Mouse (Mus musculus) inflammation-experienced regulatory T-cells, adult 6 months (primary cell): ENCODE measurements at regions not wholly inside any gene's neighbourhood (a gene's known extent, or its start where the extent isn't known, plus 50 kb on each side); places are given as distances from the start of the nearest gene placed in this dataset.

Experiments
- ATAC-seq: one replicate; pipeline ENCODE4 v1.8.0; 2017

DNA sequence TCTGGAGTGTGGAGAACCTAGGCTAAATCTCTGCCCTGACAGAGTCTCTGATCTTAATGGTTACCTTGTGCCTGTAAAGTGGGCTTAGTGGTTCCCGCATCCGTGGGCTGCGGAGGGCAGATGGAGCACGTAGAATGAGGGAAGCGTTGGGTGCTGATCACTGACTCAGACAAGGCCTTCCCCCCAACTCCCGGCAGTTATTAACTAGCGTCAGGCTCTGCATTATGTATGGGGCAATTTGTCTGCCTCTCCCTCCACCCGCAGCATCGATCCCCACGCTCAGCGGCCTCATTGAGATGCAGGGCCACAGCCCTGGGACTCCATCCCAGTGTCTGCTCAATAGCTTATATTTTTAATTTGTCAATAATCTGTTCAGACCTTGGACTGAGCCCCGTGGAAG, 164.8 kb downstream of the Gm26897 start:
- no peak for ATAC-seq

GRCm38 (mm10) chr5:111901197-111901596, 167.5 kb downstream of the Gm26897 start:
- no peak for ATAC-seq

DNA sequence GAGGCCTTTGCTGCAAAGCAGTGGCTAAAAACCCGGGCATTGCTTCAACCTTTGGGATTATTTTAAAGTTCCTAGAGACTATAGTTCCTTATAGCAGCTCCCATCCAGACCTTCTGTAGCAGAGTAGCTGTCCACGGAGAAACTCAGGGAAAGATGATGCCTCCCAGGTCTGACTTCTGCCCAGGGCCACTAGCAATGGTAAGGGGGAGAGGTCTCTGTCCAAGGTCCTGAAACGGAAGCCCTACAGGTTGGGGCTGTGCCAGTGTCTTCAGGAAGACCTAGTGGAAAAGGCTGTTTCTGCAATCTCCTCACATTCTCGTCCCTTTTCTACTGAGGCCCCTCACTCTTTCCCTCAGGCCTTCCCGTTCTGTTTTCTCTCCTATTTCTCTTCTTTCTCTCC, 168.0 kb downstream of the Gm26897 start:
- no peak for ATAC-seq

GRCm38 (mm10) chr5:111908085-111908484, 174.4 kb downstream of the Gm26897 start:
- ATAC-seq: no peak

GRCm38 (mm10) chr5:111910514-111910913, 176.8 kb downstream of the Gm26897 start:
- ATAC-seq: no peak

- ATAC-seq: no peak
Observed at GRCm38 (mm10) chr5:111913354-111913753, 179.6 kb downstream of the Gm26897 start.

DNA sequence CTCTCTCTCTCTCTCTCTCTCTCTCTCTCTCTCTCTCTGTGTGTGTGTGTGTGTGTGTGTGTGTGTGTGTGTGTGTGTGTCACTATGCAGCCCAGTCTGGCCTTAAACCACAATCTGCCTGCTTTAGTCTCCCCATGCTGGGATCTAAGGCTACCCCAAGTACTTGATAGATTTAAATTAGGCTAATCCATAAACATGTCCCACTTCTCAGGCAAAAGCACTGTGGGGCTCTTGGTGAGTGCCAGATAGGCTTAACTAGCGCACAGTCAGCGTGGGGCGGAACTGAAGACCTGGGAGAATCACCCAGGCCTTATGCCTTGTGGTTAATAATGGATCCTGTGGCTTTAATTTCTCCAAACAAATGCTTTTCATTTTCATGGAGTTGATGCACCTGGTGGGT, 180.6 kb downstream of the Gm26897 start:
- no peak for ATAC-seq

DNA sequence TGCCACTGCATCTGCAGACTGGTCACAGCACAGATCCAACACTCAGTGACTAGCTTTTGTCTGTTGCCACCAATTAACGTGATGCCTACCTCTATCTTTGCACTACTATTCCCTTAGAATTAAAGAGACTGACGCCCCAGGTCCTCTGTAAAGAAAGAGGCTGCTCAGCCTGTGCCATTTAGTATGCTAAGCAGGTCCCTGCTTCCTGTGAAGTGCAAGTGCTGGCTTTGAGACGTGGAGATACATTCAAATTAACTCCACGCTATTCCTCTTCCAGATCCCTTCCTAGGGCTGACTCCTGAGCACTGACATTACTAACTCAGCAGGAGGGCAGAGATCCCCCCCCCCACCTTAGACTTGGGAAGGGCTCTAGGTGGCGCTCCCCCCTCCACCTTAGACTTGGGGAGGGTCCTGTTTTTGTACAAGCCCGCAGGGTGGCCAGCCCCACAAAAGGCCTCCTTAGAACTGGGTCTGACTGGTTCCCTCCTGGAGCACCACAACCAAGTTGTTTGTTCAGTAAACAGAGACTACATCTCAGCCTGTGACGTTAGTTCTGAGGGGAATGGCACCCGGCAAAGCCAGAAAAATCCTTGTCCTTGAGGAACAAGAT, 184.0 kb downstream of the Gm26897 start:
- ATAC-seq: no peak

- no peak for ATAC-seq
Observed at GRCm38 (mm10) chr5:111918888-111919287, 185.2 kb downstream of the Gm26897 start.

DNA sequence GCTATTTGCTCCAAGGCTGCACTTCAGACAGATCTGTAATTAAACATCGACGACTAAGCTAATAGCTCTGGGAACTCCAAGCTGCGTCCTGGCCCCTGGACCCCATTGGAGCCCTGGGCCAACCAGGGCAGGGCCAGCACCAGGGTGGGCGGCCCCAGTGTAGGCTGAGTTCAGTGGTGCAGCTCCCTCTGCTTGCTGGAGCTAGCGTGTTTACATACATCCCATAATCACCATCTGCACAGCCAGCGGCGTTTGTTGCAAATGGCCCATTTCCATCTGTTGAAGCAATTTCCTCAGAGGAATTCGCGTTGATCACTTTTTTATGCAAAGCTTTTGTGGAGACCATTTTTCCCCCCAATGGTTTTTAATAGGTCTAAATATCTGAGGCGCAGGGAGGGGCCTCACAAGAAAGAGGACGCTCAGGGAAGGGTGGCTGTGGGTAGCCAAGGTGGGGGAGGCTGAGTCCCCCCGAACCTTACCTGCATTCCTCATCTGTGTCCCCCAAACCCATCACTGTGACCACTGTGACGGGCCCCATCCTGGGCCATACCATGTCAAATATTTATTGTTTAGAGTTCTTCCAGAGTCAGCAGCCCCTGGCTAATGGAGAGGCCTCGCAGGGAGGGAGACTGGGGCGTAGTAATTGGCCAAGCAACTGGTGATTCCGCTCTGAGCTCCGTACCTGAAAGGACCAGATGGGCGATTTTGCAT, 189.4 kb downstream of the Gm26897 start:
- no peak for ATAC-seq

DNA sequence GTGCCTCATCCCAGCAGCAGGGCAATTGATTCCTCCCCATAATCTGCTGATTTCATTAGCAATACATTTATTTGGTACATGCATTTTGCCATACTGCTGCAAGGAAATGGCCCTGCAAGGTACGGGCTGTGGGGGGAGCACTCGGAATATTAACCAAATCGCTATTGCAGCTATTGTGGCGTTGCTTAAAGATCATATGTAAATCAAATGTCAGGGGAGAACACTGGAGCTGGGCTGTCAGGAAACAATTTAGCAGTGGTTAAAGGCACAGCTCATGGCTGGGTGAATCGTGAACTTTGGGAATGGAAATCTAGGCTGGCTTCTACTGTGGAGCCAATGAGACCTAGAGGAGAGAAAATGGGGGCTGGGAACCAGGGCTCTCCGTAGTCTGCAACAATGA, 192.0 kb downstream of the Gm26897 start:
- ATAC-seq: no peak

DNA sequence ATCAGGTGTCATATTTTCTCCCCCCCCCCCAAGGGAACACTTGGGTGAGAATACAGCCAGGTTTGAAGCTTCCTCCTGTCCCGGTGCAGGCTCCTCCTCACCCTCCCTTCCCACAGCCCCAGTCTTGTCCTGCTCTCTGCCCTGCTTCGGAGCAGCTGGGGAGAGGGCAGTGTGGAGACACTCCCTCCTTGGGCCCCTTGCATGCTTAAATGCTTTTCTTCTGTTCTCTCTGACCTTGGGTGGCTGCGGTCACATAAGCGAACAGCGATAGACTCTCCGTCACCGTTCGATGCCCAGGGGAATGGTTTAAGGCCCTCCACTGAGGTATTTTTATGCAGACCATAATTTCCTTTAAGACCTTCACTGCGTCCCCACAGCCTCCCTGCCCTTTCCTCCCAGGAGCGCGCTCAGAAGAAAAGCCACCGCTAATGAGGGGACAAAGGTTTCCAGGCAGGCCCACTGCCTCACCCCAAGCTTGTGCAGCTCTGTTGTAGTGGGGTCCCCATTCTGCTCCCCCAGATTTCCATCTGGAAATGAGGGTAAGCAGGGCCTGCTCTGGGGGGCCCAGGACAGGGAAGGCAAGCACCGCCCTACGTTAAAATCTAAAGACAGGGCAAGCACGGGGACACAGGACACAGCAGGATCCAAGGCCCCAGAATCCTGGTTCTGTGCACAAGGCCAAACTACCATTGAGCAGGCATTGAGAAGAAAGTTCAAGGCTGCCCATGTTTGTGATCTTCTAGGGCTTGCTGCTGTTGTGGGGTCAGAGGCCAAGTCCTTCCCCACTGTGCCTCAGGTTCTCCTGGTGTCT, 195.7 kb downstream of the Gm26897 start:
- ATAC-seq: no peak

GRCm38 (mm10) chr5:111929991-111930339, 196.2 kb downstream of the Gm26897 start:
- ATAC-seq: no peak

DNA sequence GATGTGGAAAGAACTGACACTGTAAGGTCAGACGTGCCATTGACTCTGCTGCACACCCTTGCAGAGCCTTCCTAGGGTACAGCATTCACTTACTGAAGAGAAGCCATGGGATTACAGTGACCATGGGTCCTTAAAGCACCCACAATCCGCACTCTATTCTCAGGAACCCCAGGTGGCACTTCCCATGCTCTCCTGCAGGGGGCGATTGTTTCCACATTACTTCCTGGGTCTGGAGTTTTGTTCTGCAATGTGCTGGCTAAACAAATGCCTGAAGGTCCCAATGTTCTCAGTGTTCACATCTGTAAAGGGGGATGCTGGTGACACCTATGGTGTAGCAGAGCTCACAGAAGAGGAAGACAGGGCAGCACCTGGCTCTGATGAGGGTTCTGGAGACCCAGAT, 198.0 kb downstream of the Gm26897 start:
- ATAC-seq: no peak

- no peak for ATAC-seq
Observed at GRCm38 (mm10) chr5:111935381-111936134, 201.8 kb downstream of the Gm26897 start.

- ATAC-seq: no peak
Observed at GRCm38 (mm10) chr5:111941831-111942230, 208.1 kb downstream of the Gm26897 start.

DNA sequence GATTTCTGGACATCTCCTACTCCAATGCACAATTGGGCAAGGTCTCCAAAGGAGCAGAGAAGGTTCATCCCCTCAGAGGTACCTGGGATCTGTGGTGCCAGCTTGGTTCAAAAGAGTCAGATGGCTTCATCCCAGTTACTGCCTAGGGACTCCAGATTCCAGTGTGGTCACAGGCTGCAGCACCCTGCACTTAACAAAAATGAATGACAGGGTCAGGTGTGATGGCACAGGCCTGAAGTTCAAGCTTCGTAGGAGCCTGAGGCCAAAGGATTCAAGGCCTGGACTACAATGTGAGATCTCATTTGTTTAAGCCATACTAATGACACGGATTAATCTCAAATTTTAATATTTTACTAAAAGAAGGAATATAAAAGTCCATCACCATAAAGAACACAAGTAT, 209.1 kb downstream of the Gm26897 start:
- ATAC-seq: no peak

- no peak for ATAC-seq
Observed at GRCm38 (mm10) chr5:111943337-111944162, 209.8 kb downstream of the Gm26897 start.

DNA sequence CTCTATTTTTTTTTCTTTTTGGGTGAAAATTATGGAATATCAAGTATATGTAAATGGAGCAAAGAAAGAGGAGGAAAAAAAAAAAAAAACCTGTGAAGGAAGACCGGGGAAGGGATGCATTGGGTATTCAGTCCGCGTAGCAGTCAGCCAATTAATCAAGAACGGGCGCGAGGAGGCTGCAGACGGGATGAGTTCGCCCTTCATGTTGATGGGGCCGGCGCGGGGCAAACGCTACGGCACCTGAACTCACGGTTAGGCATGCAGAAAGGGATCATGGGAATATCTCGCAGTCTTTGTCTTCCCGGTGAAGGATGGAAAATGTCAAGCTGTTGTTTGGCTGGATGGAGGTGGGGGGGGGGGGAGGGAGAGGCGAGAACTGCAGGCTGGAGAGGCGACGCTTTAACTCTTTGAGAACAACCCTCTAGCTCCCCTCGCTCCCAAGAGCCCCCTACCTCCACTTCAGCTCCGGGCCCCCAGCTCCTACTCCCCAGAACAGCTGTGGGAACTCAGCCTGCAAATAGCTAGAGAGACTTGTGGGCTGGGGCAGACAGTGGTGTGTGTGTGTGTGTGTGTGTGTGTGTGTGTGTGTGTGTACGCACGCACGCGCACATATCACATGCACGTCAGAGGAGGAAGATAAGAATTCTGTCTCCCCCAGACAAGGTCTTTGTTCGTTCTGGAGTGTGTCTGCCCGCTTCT, 210.7 kb downstream of the Gm26897 start:
- ATAC-seq: no peak

DNA sequence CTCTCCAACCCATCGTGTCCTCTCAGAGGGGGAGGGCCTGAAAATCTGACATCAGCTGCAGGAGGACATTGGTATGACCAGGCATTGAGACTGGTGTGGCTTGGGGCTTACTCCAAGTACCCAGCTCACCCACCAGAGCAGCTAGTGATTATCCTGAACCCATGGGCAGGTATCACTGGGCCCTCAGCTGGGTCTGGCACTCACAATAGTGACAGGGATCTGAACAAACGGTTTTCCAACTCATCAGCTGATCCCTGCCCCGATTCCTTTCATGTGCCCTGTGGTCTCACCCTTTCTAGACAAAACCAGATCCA, 211.2 kb downstream of the Gm26897 start:
- ATAC-seq: no peak

DNA sequence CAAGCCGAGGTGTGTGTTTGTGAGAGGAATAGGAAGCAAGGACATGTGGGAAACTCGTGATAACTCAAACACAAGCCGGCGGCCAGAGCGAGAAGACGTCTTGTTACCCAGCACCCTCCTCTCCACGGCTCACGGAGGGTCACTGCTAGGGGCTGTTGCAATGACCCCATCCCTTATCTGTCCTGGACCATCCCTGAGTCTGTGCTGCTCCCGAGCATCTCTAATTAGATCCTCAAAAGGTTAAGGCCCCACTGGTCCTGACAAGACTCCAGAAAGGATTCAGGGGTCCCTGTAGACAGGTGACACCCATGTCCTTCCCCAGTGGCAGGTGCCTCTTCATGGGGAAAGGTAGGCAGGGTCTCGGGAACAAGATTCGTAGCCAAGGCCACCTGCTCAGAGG, 212.6 kb downstream of the Gm26897 start:
- no peak for ATAC-seq

DNA sequence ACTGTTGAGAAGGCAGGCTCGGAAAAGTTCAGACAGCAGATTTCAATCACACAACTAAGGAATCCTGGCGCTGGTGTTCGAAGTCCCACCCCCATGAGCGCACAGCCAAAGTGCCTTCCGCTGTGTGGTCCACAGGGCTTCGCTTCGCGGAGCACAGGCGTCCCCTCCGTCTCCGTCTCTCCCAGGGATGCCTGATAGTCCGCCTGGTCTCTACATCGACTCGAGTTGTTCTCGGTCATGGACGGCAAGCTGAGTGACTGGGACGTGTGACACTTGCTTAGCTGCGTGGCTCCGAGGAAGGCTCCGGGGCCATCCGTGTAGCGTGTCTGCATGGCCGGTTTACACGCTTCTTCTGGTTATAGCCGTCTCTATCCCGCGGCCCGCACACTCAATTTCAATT, 224.0 kb downstream of the Gm26897 start:
- no peak for ATAC-seq
